In genomic region chr8:22311446-22311845, GRCm38 (mm10) we compare ENCODE assay signal across 18 mouse cellular contexts. TPM values are rescaled to one million over a fixed set of nuclear protein-coding genes. Genes with fewer than 3 reads are reported as not detected.
DNase-seq lines count a peak whose midpoint lies in the region; ATAC-seq and TF ChIP-seq lines count a peak whose summit lies in the region.
"Had no signal": no experiment of that assay in that cellular context is flagged by ENCODE, and none has a peak within 500 bp of the region (broad histone marks: within the 10 kb centered on the region; RNA-seq: fewer than 3 reads in every experiment).

No protein-coding gene starts in this region.

- H3K9ac ChIP-seq in kidney, postnatal 0 days (ENCODE audit: low read depth, low read length) = no peak overlapping the region
- H3K9ac ChIP-seq in kidney, embryonic 14.5 days (ENCODE audit: low read depth, low read length) = no peak overlapping the region
- no peak overlapping the region for H3K9ac ChIP-seq in forebrain, embryonic 12.5 days
- H3K9ac ChIP-seq: forebrain, embryonic 13.5 days; midbrain, embryonic 15.5 days; neural tube, embryonic 15.5 days had no signal

- no peak overlapping the region for H3K4me3 ChIP-seq in kidney, postnatal 0 days (replicated peaks; ENCODE audit: low read depth, low read length)
- no peak overlapping the region for H3K4me3 ChIP-seq in kidney, embryonic 14.5 days (ENCODE audit: low read length)
- H3K4me3 ChIP-seq in bone marrow, adult 2 months (replicated peaks; ENCODE audit: control insufficient read depth, low read depth, low read length) = no peak overlapping the region
- no peak overlapping the region for H3K4me3 ChIP-seq in forebrain, embryonic 12.5 days (replicated peaks)
- H3K4me3 ChIP-seq in hindbrain, embryonic 10.5 days = no peak overlapping the region
- H3K4me3 ChIP-seq: forebrain, embryonic 13.5 days; midbrain, embryonic 15.5 days; neural tube, embryonic 15.5 days had no signal

- no peak for ATAC-seq in kidney, postnatal 0 days (replicated peaks; ENCODE audit: low FRiP score, low read depth)
- ATAC-seq in kidney, embryonic 14.5 days (ENCODE audit: low FRiP score, low TSS enrichment) = no peak
- no peak for ATAC-seq in forebrain, embryonic 12.5 days (ENCODE audit: low FRiP score)
- ATAC-seq: forebrain, embryonic 13.5 days; midbrain, embryonic 15.5 days had no signal

- H3K9me3 ChIP-seq in kidney, postnatal 0 days (replicated peaks; ENCODE audit: low read length) = no peaks in the 10 kb centered on the region
- H3K9me3 ChIP-seq in kidney, embryonic 14.5 days (ENCODE audit: control insufficient read depth, low read length) = no peaks in the 10 kb centered on the region
- H3K9me3 ChIP-seq in forebrain, embryonic 12.5 days = no peaks in the 10 kb centered on the region
- H3K9me3 ChIP-seq in hindbrain, embryonic 10.5 days = no peaks in the 10 kb centered on the region
- H3K9me3 ChIP-seq: forebrain, embryonic 13.5 days; midbrain, embryonic 15.5 days; neural tube, embryonic 15.5 days had no signal

- H3K4me2 ChIP-seq in kidney, postnatal 0 days (ENCODE audit: low read length) = no peak overlapping the region
- no peak overlapping the region for H3K4me2 ChIP-seq in kidney, embryonic 14.5 days (replicated peaks; ENCODE audit: low read depth, low read length)
- H3K4me2 ChIP-seq in forebrain, embryonic 12.5 days = no peak overlapping the region
- H3K4me2 ChIP-seq: forebrain, embryonic 13.5 days; midbrain, embryonic 15.5 days; neural tube, embryonic 15.5 days had no signal

- no peak overlapping the region for H3K27ac ChIP-seq in kidney, postnatal 0 days
- no peak overlapping the region for H3K27ac ChIP-seq in kidney, embryonic 14.5 days (ENCODE audit: low read depth, low read length)
- no peak overlapping the region for H3K27ac ChIP-seq in bone marrow, adult 2 months (ENCODE audit: control insufficient read depth, insufficient read depth, low read depth, low read length, poor library complexity)
- H3K27ac ChIP-seq in forebrain, embryonic 12.5 days = no peak overlapping the region
- no peak overlapping the region for H3K27ac ChIP-seq in hindbrain, embryonic 10.5 days
- H3K27ac ChIP-seq: forebrain, embryonic 13.5 days; midbrain, embryonic 15.5 days; neural tube, embryonic 15.5 days had no signal

- WGBS in kidney, postnatal 0 days = 72% methylated on average over 9 of the region's 9 CpGs
- 72% methylated on average over 9 of the region's 9 CpGs for WGBS in kidney, embryonic 14.5 days
- 67% methylated on average over 9 of the region's 9 CpGs for WGBS in bone marrow, adult 2 months
- 72% methylated on average over 9 of the region's 9 CpGs for WGBS in forebrain, embryonic 12.5 days
- WGBS in hindbrain, embryonic 10.5 days = 72% methylated on average over 9 of the region's 9 CpGs

- no peaks in the 10 kb centered on the region for H3K36me3 ChIP-seq in kidney, postnatal 0 days (ENCODE audit: insufficient read depth, low read length)
- H3K36me3 ChIP-seq in kidney, embryonic 14.5 days (ENCODE audit: control insufficient read depth, insufficient read depth, low read length) = no peaks in the 10 kb centered on the region
- no peaks in the 10 kb centered on the region for H3K36me3 ChIP-seq in forebrain, embryonic 12.5 days (replicated peaks)
- no peaks in the 10 kb centered on the region for H3K36me3 ChIP-seq in hindbrain, embryonic 10.5 days
- H3K36me3 ChIP-seq: midbrain, embryonic 15.5 days; neural tube, embryonic 15.5 days had no signal

- peak; percentile 8 for DNase-seq in adrenal gland, postnatal 10 days
- no peak for DNase-seq in adrenal gland, postnatal 4 days (ENCODE audit: low spot score in 2 of 2)
- DNase-seq in kidney, postnatal 0 days (ENCODE audit: low spot score) = no peak
- DNase-seq in B cell, adult 2 months = peak; percentile 11
- DNase-seq in hindbrain, embryonic 10.5 days (ENCODE audit: low spot score) = no peak
- DNase-seq: left cerebral cortex, postnatal 4 days; lung, postnatal 14 days had no signal

- H3K4me1 ChIP-seq in kidney, postnatal 0 days (replicated peaks; ENCODE audit: insufficient read depth, low read length) = no peaks in the 10 kb centered on the region
- H3K4me1 ChIP-seq in kidney, embryonic 14.5 days (ENCODE audit: control insufficient read depth, insufficient read depth, low read length) = no peaks in the 10 kb centered on the region
- no peaks in the 10 kb centered on the region for H3K4me1 ChIP-seq in bone marrow, adult 2 months (ENCODE audit: control insufficient read depth, insufficient read depth, low read length)
- H3K4me1 ChIP-seq in forebrain, embryonic 12.5 days = no peaks in the 10 kb centered on the region
- H3K4me1 ChIP-seq in hindbrain, embryonic 10.5 days (replicated peaks) = no peaks in the 10 kb centered on the region
- H3K4me1 ChIP-seq: forebrain, embryonic 13.5 days; midbrain, embryonic 15.5 days; neural tube, embryonic 15.5 days had no signal

- no peaks in the 10 kb centered on the region for H3K27me3 ChIP-seq in kidney, postnatal 0 days (ENCODE audit: insufficient read depth, low read length)
- H3K27me3 ChIP-seq in kidney, embryonic 14.5 days (ENCODE audit: control insufficient read depth, insufficient read depth, low read length) = no peaks in the 10 kb centered on the region
- no peaks in the 10 kb centered on the region for H3K27me3 ChIP-seq in forebrain, embryonic 12.5 days
- no peaks in the 10 kb centered on the region for H3K27me3 ChIP-seq in hindbrain, embryonic 10.5 days (ENCODE audit: insufficient read depth, poor library complexity, severe bottlenecking)
- H3K27me3 ChIP-seq: forebrain, embryonic 13.5 days; midbrain, embryonic 15.5 days; neural tube, embryonic 15.5 days had no signal

- peak; percentile 37; the same call in 1 of the 2 replicates for TF ChIP-seq CTCF in kidney, postnatal 0 days (IDR thresholded peaks at IDR 0.05; ENCODE audit: low read depth)
- peak; percentile 11; the same call in 1 of the 2 replicates for TF ChIP-seq CTCF in bone marrow, adult 2 months (IDR thresholded peaks at IDR 0.05; ENCODE audit: control insufficient read depth, insufficient read depth, low read length)

- no peak for TF ChIP-seq POLR2A in bone marrow, adult 2 months (IDR thresholded peaks at IDR 0.05; ENCODE audit: borderline replicate concordance, control insufficient read depth, low read depth, low read length)

RNA-seq across cellular contexts. Expression of gene Tpte, which starts 28.2 kb away (rescaled TPM):
- not detected for total RNA-seq in adrenal gland, postnatal 10 days (2021)
- total RNA-seq in adrenal gland, postnatal 4 days (2021) = not detected
- not detected in 2 replicates for polyA plus RNA-seq in kidney, postnatal 0 days (2015; fragmentation: Nextera tagmentation; extraction: Ambion mirVana)
- not detected in 2 replicates for polyA plus RNA-seq in kidney, embryonic 14.5 days (2014; fragmentation: Nextera tagmentation; extraction: Ambion mirVana)
- not detected in 2 replicates for polyA plus RNA-seq in bone marrow, adult 2 months (2011; ENCODE audit: insufficient read depth, insufficient read length, low replicate concordance, missing spikeins)
- polyA plus RNA-seq in forebrain, embryonic 12.5 days (2016; fragmentation: Nextera tagmentation; extraction: Ambion mirVana) = 0.08 TPM in 1 of 2 replicates, not detected in the other
- polyA plus RNA-seq in hindbrain, embryonic 10.5 days (2016; fragmentation: Nextera tagmentation; extraction: Ambion mirVana) = not detected in 2 replicates
- total RNA-seq: hematopoietic stem cell, adult 5-6 weeks; left cerebral cortex, postnatal 4 days had no signal
- polyA plus RNA-seq: C2C12; embryonic facial prominence, embryonic 11.5 days; forebrain, embryonic 13.5 days; gonadal fat pad, adult 2 months; midbrain, embryonic 15.5 days; neural tube, embryonic 15.5 days; stomach, embryonic 14.5 days had no signal

Comparison
In these comparisons a context has a peak if more than half of its experiments do, and no peak if none do; other contexts are left out.
1. DNase-seq: peak in adrenal gland, postnatal 10 days (single experiment) and B cell, adult 2 months (2 of 2); none in adrenal gland, postnatal 4 days (0 of 2), kidney, postnatal 0 days (single experiment) and hindbrain, embryonic 10.5 days (single experiment).